Mouse (Mus musculus) 3T3-L1 (cell line): ENCODE results near the gene Nubpl.

Experiments used
- DNase-seq: peaks from one replicate; pipeline ENCODE4 v3.0.0-alpha.2; 2015; ENCODE audit warnings: low read depth, low spot score

Gene Nubpl

DNA sequence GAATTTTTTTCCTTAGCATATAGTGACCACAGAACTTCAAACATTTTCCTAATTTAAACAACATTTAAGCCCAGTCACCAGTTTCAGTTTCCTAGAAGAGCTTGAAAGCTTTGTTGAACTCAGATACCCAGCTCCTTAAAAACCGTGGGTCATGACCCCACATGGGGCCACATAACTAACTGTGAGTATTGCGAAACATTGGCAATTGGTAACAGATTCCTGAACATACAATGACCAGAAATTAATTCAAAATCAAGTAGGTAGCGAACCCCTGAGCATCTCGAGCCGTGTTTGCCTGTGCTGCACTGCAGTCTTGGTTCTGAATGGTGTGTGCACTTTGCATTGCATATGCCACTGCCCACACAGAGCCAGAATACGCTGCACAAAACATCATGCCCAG is 221.6 kb downstream of the Nubpl start:
- DNase-seq, result no peak

DNA sequence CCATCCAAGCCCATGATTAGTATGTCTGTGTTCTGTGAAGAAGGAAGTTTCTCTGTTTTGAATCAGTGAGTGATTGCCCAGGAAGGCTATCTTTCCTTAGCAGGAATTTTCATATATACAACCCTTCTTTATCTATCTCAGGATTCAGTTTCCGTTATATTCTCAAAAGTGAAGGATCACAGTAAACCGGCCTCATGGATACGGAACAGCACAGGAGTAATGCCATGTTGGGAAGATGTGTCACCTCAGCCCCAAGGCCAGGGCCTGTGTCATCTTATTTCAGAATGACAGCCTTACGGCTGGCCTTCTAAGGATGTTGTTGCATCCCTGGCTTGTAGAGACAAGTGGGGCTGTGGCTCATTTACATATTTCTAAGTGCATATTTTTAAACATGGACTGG is 231.0 kb downstream of the Nubpl start:
- DNase-seq, result no peak

DNA sequence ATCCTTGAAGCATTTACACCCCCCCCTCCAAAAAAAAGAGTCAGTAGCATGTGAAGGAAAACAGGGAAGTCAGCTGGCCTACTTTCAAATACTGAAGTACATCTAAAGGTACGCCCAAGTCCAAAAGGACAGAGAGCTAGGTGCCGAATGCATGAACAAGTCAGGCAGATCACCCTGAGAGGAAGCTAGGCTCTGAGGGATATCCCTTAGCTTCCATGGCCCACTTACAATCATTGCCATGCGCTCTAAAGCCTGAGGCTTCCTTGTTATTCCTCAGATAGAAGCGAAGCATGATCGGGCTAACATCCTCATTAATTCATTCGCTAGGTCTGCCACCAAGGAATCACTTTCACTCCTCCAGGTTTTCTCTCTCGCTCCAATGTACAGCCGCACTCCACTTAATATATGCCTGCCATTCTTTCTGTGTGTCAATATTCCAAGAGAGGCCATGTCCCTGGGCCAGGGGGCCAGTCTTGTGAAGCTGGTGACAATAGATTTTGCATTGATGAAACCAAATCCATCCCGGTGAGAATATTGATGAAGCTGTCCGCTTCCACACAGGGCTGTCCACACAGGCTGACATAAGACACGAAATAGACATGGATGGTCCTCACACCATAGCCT is 237.7 kb downstream of the Nubpl start:
- no peak for DNase-seq

DNA sequence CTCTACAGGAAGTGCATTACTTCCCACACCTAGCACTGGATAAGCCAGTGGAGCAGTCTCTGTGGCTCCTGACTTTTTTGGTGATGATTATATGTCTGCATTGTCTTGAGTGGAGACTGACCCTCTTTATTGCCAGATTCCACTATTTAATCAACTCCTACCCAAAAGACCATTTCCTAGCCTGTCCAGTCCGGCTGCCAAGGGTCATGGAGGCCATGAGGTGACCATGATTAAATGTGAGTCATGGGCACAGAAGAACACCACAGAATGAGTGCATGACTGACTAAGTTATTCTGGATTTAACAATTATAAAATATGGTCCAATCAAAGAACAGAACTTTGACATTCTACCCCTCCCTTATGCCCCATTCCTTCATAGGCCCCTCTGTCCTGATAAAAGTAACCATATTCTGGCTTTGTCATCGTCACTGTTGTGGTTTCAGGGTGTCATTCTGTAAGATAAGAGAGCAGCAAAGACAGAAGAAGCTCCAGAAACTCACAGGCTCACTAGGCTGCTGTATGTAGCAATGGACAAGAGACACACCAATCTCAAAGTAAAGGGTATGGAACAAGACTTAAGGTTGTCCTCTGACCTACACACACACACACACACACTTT is 240.7 kb downstream of the Nubpl start:
- peak; percentile 72 for DNase-seq

DNA sequence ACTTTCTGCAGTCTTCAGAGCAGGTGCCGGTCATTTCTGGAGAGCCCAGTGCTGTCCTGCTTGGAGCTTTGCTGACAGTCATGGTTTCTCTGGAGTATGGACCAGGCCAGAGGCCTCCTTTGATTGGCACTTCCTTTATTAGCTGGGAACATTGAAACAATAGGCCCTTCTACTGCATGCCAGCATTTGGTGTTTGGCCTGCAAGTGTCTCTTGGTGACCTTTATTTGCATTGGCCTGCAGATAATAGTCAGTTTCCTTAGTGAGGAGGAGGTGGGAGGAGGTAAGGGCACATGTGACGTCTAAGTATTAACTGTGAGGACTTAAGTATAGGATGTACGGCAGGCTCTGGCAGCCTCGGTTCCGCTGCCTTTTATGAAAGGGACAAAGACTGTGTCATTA is 249.1 kb downstream of the Nubpl start:
- DNase-seq, result no peak

DNA sequence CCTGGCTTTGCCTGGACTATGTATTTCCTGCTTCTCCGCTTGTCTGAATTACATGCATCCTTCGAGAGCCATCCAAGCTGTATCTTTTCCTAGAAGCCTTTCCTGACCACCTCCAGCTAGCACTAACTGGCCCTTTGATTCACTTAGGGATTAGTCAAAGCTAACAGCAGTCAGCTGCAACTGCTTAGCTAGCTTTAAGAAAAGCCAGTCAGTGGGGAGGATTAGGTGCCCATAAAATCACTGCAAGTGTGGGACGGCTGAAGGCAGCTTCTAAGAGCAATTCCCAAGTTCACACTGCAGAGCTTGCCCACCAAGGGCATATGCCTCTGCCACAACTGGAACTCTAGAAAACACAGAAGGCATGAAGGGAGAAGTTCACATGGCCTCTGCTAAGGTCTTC is 252.7 kb downstream of the Nubpl start:
- no peak for DNase-seq

DNA sequence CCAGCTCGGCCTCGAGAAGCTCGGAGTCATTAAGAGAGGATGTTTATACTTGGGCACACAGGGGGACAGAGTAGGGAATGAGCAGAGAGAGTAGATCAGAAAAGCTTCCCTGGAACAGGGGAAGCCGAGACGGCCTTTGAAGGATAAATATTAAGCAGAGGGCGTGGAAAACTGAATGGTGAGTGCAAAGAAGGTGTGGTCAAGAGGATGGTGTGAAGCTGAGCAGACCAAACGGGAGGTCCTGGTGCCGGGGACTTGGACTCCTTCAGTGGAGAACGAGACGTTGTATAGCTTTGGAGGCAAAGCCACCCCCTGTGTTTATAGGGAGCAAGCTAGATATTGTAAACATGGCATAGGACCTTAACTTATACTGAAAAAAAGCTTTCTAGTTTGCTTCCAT is 261.9 kb downstream of the Nubpl start:
- no peak for DNase-seq

DNA sequence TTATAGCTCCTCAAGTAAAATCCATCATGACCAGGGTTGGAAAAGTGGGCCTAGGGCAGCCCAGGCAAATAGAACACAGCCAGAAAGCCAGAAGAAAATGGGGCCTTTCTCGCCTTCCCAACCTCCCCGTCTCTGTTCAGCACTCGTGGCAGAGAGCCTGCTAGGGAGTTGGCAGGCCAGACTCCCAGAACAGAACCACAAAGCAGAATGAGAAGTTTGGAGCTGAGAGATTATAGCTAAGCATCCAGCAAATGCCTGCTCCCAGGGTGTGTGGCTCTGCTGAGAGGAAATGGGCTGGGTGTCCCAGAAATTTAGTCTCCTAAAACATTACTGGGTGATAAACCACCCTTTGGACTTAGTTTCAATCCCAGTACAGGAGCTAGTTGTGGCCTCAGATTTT is 262.6 kb downstream of the Nubpl start:
- no peak for DNase-seq

DNA sequence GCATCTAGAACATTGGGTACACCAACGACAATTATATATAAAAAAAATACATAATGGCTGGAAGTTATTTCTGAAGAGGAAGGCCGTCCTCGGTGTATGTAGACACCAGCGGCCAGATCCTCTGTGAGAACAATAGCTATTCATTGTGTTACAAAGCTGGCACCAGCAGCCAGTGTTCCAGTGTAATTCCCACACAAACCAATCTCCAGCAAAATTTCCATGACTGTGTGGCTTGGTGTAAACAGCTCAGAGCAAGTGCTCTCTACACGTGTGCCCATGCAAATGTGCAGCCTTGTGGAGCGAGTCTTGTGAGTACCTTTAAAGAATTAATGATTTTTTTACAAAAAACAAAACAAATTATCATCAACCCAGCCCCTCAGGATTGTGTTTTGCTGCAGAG is 263.7 kb downstream of the Nubpl start:
- DNase-seq, result no peak
